Mouse (Mus musculus) small intestine, adult 2 months (tissue): ENCODE measurements around the gene Paox. TPM values are rescaled to one million over a fixed set of nuclear protein-coding genes. Genes with fewer than 3 reads are reported as not detected.

Experiments
- H3K27ac ChIP-seq: fragments of 200-500 bp; 2 replicates; pipeline ENCODE4 v1.5.1; 2012; ENCODE audit warnings: low read depth, low read length, control low read depth, inconsistent platforms; ENCODE audit not compliant: insufficient read depth
- H3K27me3 ChIP-seq: fragments of 200-500 bp; 2 replicates; pipeline ENCODE4 v1.6.1; 2012; ENCODE audit warnings: mild to moderate bottlenecking, moderate library complexity, low read length, inconsistent platforms; ENCODE audit not compliant: control insufficient read depth, insufficient read depth
- H3K36me3 ChIP-seq: fragments of 200-500 bp; 2 replicates; pipeline ENCODE4 v1.6.1; 2012; ENCODE audit warnings: mild to moderate bottlenecking, low read length, control low read depth, inconsistent platforms; ENCODE audit not compliant: control insufficient read depth, insufficient read depth
- H3K4me1 ChIP-seq: fragments of 200-500 bp; 2 replicates; pipeline ENCODE4 v1.6.1; 2012; ENCODE audit warnings: low read length, inconsistent platforms, mixed read lengths; ENCODE audit not compliant: control insufficient read depth, insufficient read depth, insufficient read length
- H3K4me3 ChIP-seq: fragments of 200-500 bp; 2 replicates; pipeline ENCODE4 v1.5.1; 2012; ENCODE audit warnings: low read depth, mild to moderate bottlenecking, control low read depth, inconsistent platforms, low read length, moderate library complexity
- CTCF ChIP-seq: fragments of 200-500 bp; IDR thresholded peaks from 2 replicates; pipeline ENCODE4 v1.5.1; 2012; ENCODE audit warnings: low read depth, mild to moderate bottlenecking, control low read depth, inconsistent platforms, low read length, moderate library complexity, mixed read lengths; ENCODE audit not compliant: insufficient replicate concordance, insufficient read length; ENCODE audit errors: extremely low read depth
- POLR2A ChIP-seq: fragments of 200-500 bp; IDR thresholded peaks from 2 replicates; pipeline ENCODE4 v1.6.1; 2012; ENCODE audit warnings: low read depth, mild to moderate bottlenecking, control low read depth, inconsistent platforms, low read length, moderate library complexity
- WGBS: fragments of 180-500 bp; shearing (Covaris S2); methylation state at CpG from one replicate; pipeline ENCODE4 v1.1.7; 2018; 5-methylcytosine and 5-hydroxymethylcytosine counted together
- polyA plus RNA-seq: library from polyadenylated mRNA; depleted of rRNA; stranded (reverse); fragments of >200 nt; gene quantifications from 2 replicates; pipeline ENCODE4 v1.2.3, GENCODE M21; 2012

The Paox gene
- polyA plus RNA-seq, 1 experiment, result 11.0 TPM

DNA sequence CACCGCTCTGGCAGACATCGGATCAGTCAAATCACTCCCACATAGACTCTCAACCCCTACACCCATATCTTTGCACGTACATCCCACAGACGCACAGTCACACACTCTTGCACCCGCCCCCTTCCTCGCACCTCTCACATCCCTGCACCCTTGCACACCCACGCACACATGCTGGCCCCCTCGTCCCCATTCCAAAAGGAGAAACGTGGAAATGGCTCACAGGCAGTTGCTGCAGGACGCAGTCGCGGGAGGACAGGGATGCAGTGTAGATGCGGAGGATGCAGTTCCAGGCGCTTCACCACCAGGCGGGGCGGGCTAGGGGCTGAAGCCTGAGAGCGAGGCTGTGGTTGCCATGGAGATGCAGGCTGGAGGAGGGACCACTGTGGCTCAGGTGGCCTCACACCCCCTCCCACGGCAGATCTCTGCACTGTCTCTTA is 33.3 kb upstream of the Paox start, which contains the start of gene Caly:
TSS of gene Caly (minus strand) at position 307 of the 437 bp plus-strand sequence.
- 7% methylated on average over 18 of the region's 18 CpGs for WGBS
- TF ChIP-seq POLR2A (no peak), CTCF (no peak)
- H3K36me3 ChIP-seq, result no peaks in the 10 kb centered on the region
- H3K27me3 ChIP-seq, result peaks cover 20% of the 10 kb centered on the region; the same call in 1 of the 2 replicates
- peaks cover 4% of the 10 kb centered on the region for H3K4me1 ChIP-seq
- H3K4me3 ChIP-seq, result no peak within 1 kb of the TSS
- H3K27ac ChIP-seq, result no peak within 1 kb of the TSS

- H3K4me3 ChIP-seq, result no peak overlapping the region
- H3K4me1 ChIP-seq, result peaks cover 16% of the 10 kb centered on the region
- H3K27ac ChIP-seq, result peak overlapping the region; percentile 54; the same call in 1 of the 2 replicates
- no peaks in the 10 kb centered on the region; the same call in 1 of the 2 replicates for H3K36me3 ChIP-seq
- TF ChIP-seq CTCF (no peak), POLR2A (no peak)
- no peaks in the 10 kb centered on the region for H3K27me3 ChIP-seq
- WGBS, result 36% methylated on average over 10 of the region's 10 CpGs
Observed at GRCm38 (mm10) chr7:140090601-140091000, 25.0 kb upstream of the Paox start.

DNA sequence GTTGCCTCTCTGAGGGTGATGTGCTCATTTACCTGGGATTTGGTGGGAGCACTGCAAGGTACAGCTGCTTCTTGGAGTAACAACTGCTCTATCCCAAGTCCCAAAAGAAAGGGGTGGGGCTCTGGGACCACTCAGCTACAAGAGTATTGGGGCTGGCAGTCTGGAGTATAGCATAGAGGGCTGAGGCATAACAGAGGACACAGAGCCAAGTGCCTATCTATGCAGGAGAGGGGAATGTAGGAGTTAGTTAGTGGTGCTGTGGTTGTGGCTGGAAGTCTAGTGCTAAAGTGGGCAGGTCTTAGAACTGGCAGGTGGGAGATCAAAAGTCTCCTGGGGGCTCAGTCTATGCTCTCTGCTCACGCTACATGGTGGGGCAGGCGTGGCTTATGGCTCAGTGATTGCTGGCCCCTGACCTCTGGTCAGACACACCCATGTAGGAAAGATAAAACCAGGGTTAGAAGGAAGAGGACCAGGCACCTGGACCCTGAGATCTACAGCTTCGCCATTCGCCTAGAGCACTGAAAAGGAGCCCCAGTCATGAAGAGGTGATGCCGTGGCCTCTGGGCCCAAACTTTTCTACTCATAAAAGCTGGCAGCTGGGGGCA is 22.6 kb upstream of the Paox start, which contains the start of gene Prap1:
TSS of gene Prap1 (plus strand) at position 472 of the 605 bp plus-strand sequence.
- Histone ChIP-seq H3K27ac (peak within 1 kb of the TSS; percentile 91), H3K4me1 (peaks cover 26% of the 10 kb centered on the region), H3K36me3 (peaks cover 21% of the 10 kb centered on the region), H3K27me3 (no peaks in the 10 kb centered on the region), H3K4me3 (peak within 1 kb of the TSS; percentile 66)
- TF ChIP-seq POLR2A (peak; percentile 89; the same call in 1 of the 2 replicates), CTCF (no peak)
- 27% methylated on average over 5 of the region's 5 CpGs for WGBS

GRCm38 (mm10) chr7:140094954-140095353 is 20.6 kb upstream of the Paox start:
- Histone ChIP-seq H3K27ac (peak overlapping the region; percentile 74), H3K4me1 (peaks cover 25% of the 10 kb centered on the region), H3K27me3 (no peaks in the 10 kb centered on the region), H3K4me3 (peak overlapping the region; percentile 61), H3K36me3 (peaks cover 27% of the 10 kb centered on the region)
- TF ChIP-seq CTCF (no peak), POLR2A (0 out of 2 replicates have a peak, but pooled peaks have one; percentile 15)
- WGBS, result 24% methylated on average over 5 of the region's 5 CpGs

GRCm38 (mm10) chr7:140095556-140095955 is 20.0 kb upstream of the Paox start:
- 0% methylated on average over 1 of the region's 1 CpGs for WGBS
- no peaks in the 10 kb centered on the region for H3K27me3 ChIP-seq
- H3K36me3 ChIP-seq, result peaks cover 27% of the 10 kb centered on the region
- H3K4me1 ChIP-seq, result peaks cover 24% of the 10 kb centered on the region
- H3K4me3 ChIP-seq, result peak overlapping the region; percentile 61
- TF ChIP-seq CTCF, result no peak
- TF ChIP-seq POLR2A, result no peak
- peak overlapping the region; percentile 74 for H3K27ac ChIP-seq

- TF ChIP-seq POLR2A (no peak), CTCF (no peak)
- peaks cover 27% of the 10 kb centered on the region for H3K36me3 ChIP-seq
- peaks cover 29% of the 10 kb centered on the region for H3K4me1 ChIP-seq
- no peak overlapping the region; the same call in 1 of the 2 replicates for H3K4me3 ChIP-seq
- H3K27ac ChIP-seq, result peak overlapping the region; percentile 74
- H3K27me3 ChIP-seq, result no peaks in the 10 kb centered on the region
Observed at GRCm38 (mm10) chr7:140096055-140096454, 19.5 kb upstream of the Paox start.

- no peaks in the 10 kb centered on the region for H3K27me3 ChIP-seq
- peaks cover 27% of the 10 kb centered on the region for H3K4me1 ChIP-seq
- H3K4me3 ChIP-seq, result no peak overlapping the region
- H3K36me3 ChIP-seq, result peaks cover 27% of the 10 kb centered on the region
- no peak overlapping the region for H3K27ac ChIP-seq
- TF ChIP-seq CTCF (no peak), POLR2A (no peak)
- 98% methylated on average over 1 of the region's 1 CpGs for WGBS
Observed at GRCm38 (mm10) chr7:140098466-140098865, 17.1 kb upstream of the Paox start.
